Mouse (Mus musculus) MEL (cell line): ENCODE results near the gene Prep. TPM values are rescaled to one million over a fixed set of nuclear protein-coding genes. Genes with fewer than 3 reads are reported as not detected.
"Not testable (repeated sequence)": the region's sequence is repeated elsewhere in the genome, so short reads cannot be mapped to it uniquely, and the experiment has no call there.

Experiments used
- DNase-seq: peaks from one replicate; pipeline ENCODE4 v3.0.0; 2011; ENCODE audit warnings: low read depth, low spot score
- H3K27ac ChIP-seq: 2 replicates; pipeline ENCODE4 v1.5.1; 2012; ENCODE audit warnings: low read depth, mild to moderate bottlenecking, control low read depth, low read length, moderate library complexity; ENCODE audit not compliant: control insufficient read depth
- H3K27me3 ChIP-seq, 2 experiments: fragments of 150-350 bp in 1 of 2; sonication (generic) in 1 of 2; 2 replicates each; pipeline ENCODE4 v1.6.1; 2012; ENCODE audit warnings: low read length in 2 of 2, mild to moderate bottlenecking in 2 of 2, improper control_type of control experiment in 1 of 2, moderate library complexity in 1 of 2; ENCODE audit not compliant: insufficient read depth in 2 of 2, control insufficient read depth in 1 of 2
- H3K36me3 ChIP-seq, 2 experiments: 2 replicates each; pipeline ENCODE4 v1.6.1; 2012 to 2014; ENCODE audit warnings: low read length in 2 of 2, improper control_type of control experiment in 1 of 2, inconsistent platforms in 1 of 2, mild to moderate bottlenecking in 1 of 2; ENCODE audit not compliant: insufficient read depth in 2 of 2, control insufficient read depth in 1 of 2
- H3K4me1 ChIP-seq, 2 experiments: fragments of 150-350 bp in 1 of 2; sonication (generic) in 1 of 2; 2 replicates each; pipeline ENCODE4 v1.6.1; 2012; ENCODE audit warnings: low read length in 2 of 2, improper control_type of control experiment in 1 of 2, mild to moderate bottlenecking in 1 of 2; ENCODE audit not compliant: insufficient read depth in 2 of 2, control insufficient read depth in 1 of 2
- H3K4me3 ChIP-seq, 2 experiments: fragments of 150-350 bp in 1 of 2; sonication (generic) in 1 of 2; 2 replicates each; pipeline ENCODE4 v1.5.1; 2012; ENCODE audit warnings: low read depth in 2 of 2, low read length in 2 of 2, mild to moderate bottlenecking in 2 of 2, moderate library complexity in 2 of 2, control low read depth in 1 of 2, improper control_type of control experiment in 1 of 2; ENCODE audit not compliant: control insufficient read depth in 1 of 2, insufficient read depth in 1 of 2
- H3K79me2 ChIP-seq: 2 replicates; pipeline ENCODE4 v1.6.1; 2012; ENCODE audit warnings: mild to moderate bottlenecking, low read length, moderate library complexity; ENCODE audit not compliant: control insufficient read depth, poor library complexity, insufficient read depth
- H3K9ac ChIP-seq: 2 replicates; pipeline ENCODE4 v1.6.1; 2012; ENCODE audit warnings: low read depth, mild to moderate bottlenecking, control low read depth, low read length, moderate library complexity; ENCODE audit not compliant: control insufficient read depth, poor library complexity, severe bottlenecking
- H3K9me3 ChIP-seq: fragments of 150-350 bp; sonication (generic); replicated peaks from 2 replicates; pipeline ENCODE4 v1.6.1; 2012; ENCODE audit warnings: mild to moderate bottlenecking, low read length, improper control_type of control experiment, moderate library complexity; ENCODE audit not compliant: insufficient read depth
- BHLHE40 ChIP-seq: IDR thresholded peaks from 2 replicates; pipeline ENCODE4 v1.6.1; 2012; ENCODE audit warnings: low read depth, mild to moderate bottlenecking, inconsistent platforms, low read length, improper control_type of control experiment, borderline replicate concordance
- CHD1 ChIP-seq: IDR thresholded peaks from 2 replicates; pipeline ENCODE4 v1.6.1; 2012; ENCODE audit warnings: low read depth, mild to moderate bottlenecking, inconsistent platforms, low read length, improper control_type of control experiment
- CTCF ChIP-seq, 3 experiments: IDR thresholded peaks in 2 of 3; conservative IDR thresholded peaks in 1 of 3; 2 replicates each; pipeline ENCODE4 v1.5.1; 2011 to 2012; ENCODE audit warnings: low read length in 3 of 3, low read depth in 2 of 3, mild to moderate bottlenecking in 2 of 3, improper control_type of control experiment in 1 of 3, inconsistent platforms in 1 of 3, mixed read lengths in 1 of 3, moderate library complexity in 1 of 3; ENCODE audit not compliant: control insufficient read depth in 1 of 3, insufficient read depth in 1 of 3, poor library complexity in 1 of 3, severe bottlenecking in 1 of 3
- E2F4 ChIP-seq: IDR thresholded peaks from 2 replicates; pipeline ENCODE4 v1.6.1; 2011; ENCODE audit warnings: low read depth, low read length, improper control_type of control experiment, borderline replicate concordance
- ELF1 ChIP-seq: IDR thresholded peaks from 2 replicates; pipeline ENCODE4 v1.6.1; 2014; ENCODE audit warnings: low read depth, mild to moderate bottlenecking, inconsistent platforms, low read length, improper control_type of control experiment, moderate library complexity
- ETS1 ChIP-seq: IDR thresholded peaks from 2 replicates; pipeline ENCODE4 v1.6.1; 2012; ENCODE audit warnings: low read depth, mild to moderate bottlenecking, inconsistent platforms, low read length, improper control_type of control experiment, moderate library complexity
- GABPA ChIP-seq: IDR thresholded peaks from 2 replicates; pipeline ENCODE4 v1.6.1; 2012; ENCODE audit warnings: low read depth, mild to moderate bottlenecking, inconsistent platforms, low read length, improper control_type of control experiment, moderate library complexity
- JUND ChIP-seq: IDR thresholded peaks from 2 replicates; pipeline ENCODE4 v1.6.1; 2011; ENCODE audit warnings: low read depth, mild to moderate bottlenecking, improper control_type of control experiment, low read length
- MAX ChIP-seq: IDR thresholded peaks from 2 replicates; pipeline ENCODE4 v1.6.1; 2011; ENCODE audit warnings: low read length, improper control_type of control experiment
- MXI1 ChIP-seq: IDR thresholded peaks from 2 replicates; pipeline ENCODE4 v1.6.1; 2011; ENCODE audit warnings: mild to moderate bottlenecking, low read depth, low read length, improper control_type of control experiment
- NELFE ChIP-seq: IDR thresholded peaks from 2 replicates; pipeline ENCODE4 v1.6.1; 2011; ENCODE audit warnings: low read depth, low read length, improper control_type of control experiment
- POLR2A ChIP-seq, 2 experiments: IDR thresholded peaks; 2 replicates each; pipeline ENCODE4 v1.6.1; 2011 to 2012; ENCODE audit warnings: low read length in 2 of 2, mild to moderate bottlenecking in 2 of 2, control low read depth in 1 of 2, improper control_type of control experiment in 1 of 2, low read depth in 1 of 2, moderate library complexity in 1 of 2; ENCODE audit not compliant: control insufficient read depth in 1 of 2, insufficient read depth in 1 of 2, poor library complexity in 1 of 2
- POLR2AphosphoS2 ChIP-seq: IDR thresholded peaks from 2 replicates; pipeline ENCODE4 v1.6.1; 2011; ENCODE audit warnings: low read length, improper control_type of control experiment
- SMC3 ChIP-seq: IDR thresholded peaks from 2 replicates; pipeline ENCODE4 v1.6.1; 2011; ENCODE audit warnings: low read depth, low read length, improper control_type of control experiment
- TAL1 ChIP-seq: IDR thresholded peaks from 2 replicates; pipeline ENCODE4 v1.6.1; 2012; ENCODE audit warnings: mild to moderate bottlenecking, inconsistent platforms, low read length, moderate library complexity, mixed read lengths
- TBP ChIP-seq: IDR thresholded peaks from 2 replicates; pipeline ENCODE4 v1.8.0; 2011; ENCODE audit warnings: low read depth, low read length, improper control_type of control experiment
- TCF12 ChIP-seq: IDR thresholded peaks from 2 replicates; pipeline ENCODE4 v1.6.1; 2014; ENCODE audit warnings: low read depth, mild to moderate bottlenecking, inconsistent platforms, low read length, improper control_type of control experiment, moderate library complexity
- UBTF ChIP-seq: IDR thresholded peaks from 2 replicates; pipeline ENCODE4 v1.6.1; 2012; ENCODE audit warnings: low read depth, mild to moderate bottlenecking, inconsistent platforms, low read length, improper control_type of control experiment, moderate library complexity, borderline replicate concordance; ENCODE audit not compliant: insufficient read depth
- USF2 ChIP-seq, 2 experiments: IDR thresholded peaks; 2 replicates each; pipeline ENCODE4 v1.6.1; 2011 to 2012; ENCODE audit warnings: improper control_type of control experiment in 2 of 2, low read length in 2 of 2, borderline replicate concordance in 1 of 2, inconsistent platforms in 1 of 2, low read depth in 1 of 2, mild to moderate bottlenecking in 1 of 2; ENCODE audit not compliant: insufficient read depth in 1 of 2
- ZKSCAN1 ChIP-seq: IDR thresholded peaks from 2 replicates; pipeline ENCODE4 v1.6.1; 2012; ENCODE audit warnings: low read depth, mild to moderate bottlenecking, inconsistent platforms, low read length, improper control_type of control experiment, moderate library complexity
- polyA plus RNA-seq, 2 experiments: library from polyadenylated mRNA; stranded (reverse) in 1 of 2; unstranded in 1 of 2; fragments of >175 nt in 1 of 2; fragments of >200 nt in 1 of 2; gene quantifications; 2 replicates each; pipeline versions ENCODE4 v1.2.1 to v1.2.4; 2012; ENCODE audit warnings: low replicate concordance in 2 of 2, low read depth in 1 of 2; ENCODE audit not compliant: insufficient read length in 2 of 2, insufficient read depth in 1 of 2, missing spikeins in 1 of 2
- total RNA-seq: library from RNA; depleted of rRNA; stranded (reverse); fragments of 300-350 nt; gene quantifications from 2 replicates; pipeline ENCODE4 v1.2.3, GENCODE M21; 2012

Gene Prep
- total and polyA plus RNA-seq, 3 experiments: 12.0 to 24.4 TPM; not detected in 1

GRCm38 (mm10) chr10:45173927-45174326 lies 106.9 kb downstream of the Prep start:
- H3K79me2 ChIP-seq: no peaks in the 10 kb centered on the region
- no peaks in the 10 kb centered on the region for H3K4me1 ChIP-seq
- no peak overlapping the region for H3K4me3 ChIP-seq
- no peaks in the 10 kb centered on the region for H3K36me3 ChIP-seq
- H3K27ac ChIP-seq: no peak overlapping the region
- no peak for DNase-seq
- TF ChIP-seq SMC3 (no peak), POLR2A (IDR thresholded peaks at IDR 0.05; ENCODE audit: control insufficient read depth in 1 of 2, insufficient read depth in 1 of 2, low read depth in 1 of 2, low read length in 2 of 2, poor library complexity in 1 of 2) (no peak), ELF1 (no peak), NELFE (no peak), BHLHE40 (no peak), ETS1 (no peak), USF2 (IDR thresholded peaks at IDR 0.05; ENCODE audit: borderline replicate concordance in 1 of 2, insufficient read depth in 1 of 2, low read depth in 1 of 2, low read length in 2 of 2) (no peak), TBP (no peak), CTCF (IDR thresholded peaks at IDR 0.05 in 2 of 3, conservative IDR thresholded peaks at IDR 0.05 in 1 of 3; ENCODE audit: control insufficient read depth in 1 of 3, insufficient read depth in 1 of 3, low read depth in 2 of 3, low read length in 3 of 3, poor library complexity in 1 of 3, severe bottlenecking in 1 of 3) (no peak), MXI1 (no peak), GABPA (no peak), ZKSCAN1 (no peak), CHD1 (no peak), UBTF (no peak)
- H3K9me3 ChIP-seq: no peaks in the 10 kb centered on the region
- H3K9ac ChIP-seq: no peak overlapping the region
- peaks cover 0 to 1% of the 10 kb centered on the region in 2 experiments; a peak in 3 of 4 replicates for H3K27me3 ChIP-seq

GRCm38 (mm10) chr10:45174345-45174744 lies 107.3 kb downstream of the Prep start:
- no peak for DNase-seq
- TF ChIP-seq TAL1: no peak
- TF ChIP-seq E2F4: no peak
- no peak for TF ChIP-seq MAX
- no peak for TF ChIP-seq TCF12
- no peak for TF ChIP-seq JUND
- TF ChIP-seq POLR2AphosphoS2: no peak
- no peaks in the 10 kb centered on the region for H3K36me3 ChIP-seq

GRCm38 (mm10) chr10:45177798-45178197 lies 110.8 kb downstream of the Prep start, which contains the start of gene Popdc3:
TSS of gene Popdc3 (plus strand) at chr10:45178098.
- H3K36me3 ChIP-seq, H3K4me1 ChIP-seq, H3K27ac ChIP-seq, H3K27me3 ChIP-seq, H3K9me3 ChIP-seq, DNase-seq, H3K4me3 ChIP-seq, H3K9ac ChIP-seq, H3K79me2 ChIP-seq: not testable (repeated sequence)

More at GRCm38 (mm10) chr10:45174345-45174744, 107.3 kb downstream of the Prep start:
- Histone ChIP-seq H3K27ac (no peak overlapping the region), H3K4me3 (no peak overlapping the region), H3K79me2 (no peaks in the 10 kb centered on the region), H3K9me3 (no peaks in the 10 kb centered on the region), H3K9ac (no peak overlapping the region), H3K4me1 (no peaks in the 10 kb centered on the region), H3K27me3 (peaks cover 0 to 1% of the 10 kb centered on the region in 2 experiments; a peak in 3 of 4 replicates)
